Mouse (Mus musculus) left cerebral cortex, postnatal 25 days (tissue): ENCODE results near the gene Mcfd2. TPM values are rescaled to one million over a fixed set of nuclear protein-coding genes. Genes with fewer than 3 reads are reported as not detected.
A peak's percentile ranks its signal among the peaks of the same experiment; 100 is the strongest.

ENCODE experiments used
- DNase-seq, 2 experiments: peaks; one replicate each; pipeline ENCODE4 v3.0.0; 2022; ENCODE audit warnings: low spot score in 2 of 2, mixed read lengths in 1 of 2
- intact Hi-C: fragments of 180-260 bp; cut with DNase I; formaldehyde crosslinking; loops from one replicate; pipeline ENCODE4 v1.15.1; 2025
- total RNA-seq, 2 experiments: library from RNA; stranded (reverse); gene quantifications; 2 replicates each; pipeline ENCODE4 v1.2.3; 2021

Mcfd2 gene
- total RNA-seq, 2 experiments from 2014 or later = 53.7 to 54.0 TPM

DNA sequence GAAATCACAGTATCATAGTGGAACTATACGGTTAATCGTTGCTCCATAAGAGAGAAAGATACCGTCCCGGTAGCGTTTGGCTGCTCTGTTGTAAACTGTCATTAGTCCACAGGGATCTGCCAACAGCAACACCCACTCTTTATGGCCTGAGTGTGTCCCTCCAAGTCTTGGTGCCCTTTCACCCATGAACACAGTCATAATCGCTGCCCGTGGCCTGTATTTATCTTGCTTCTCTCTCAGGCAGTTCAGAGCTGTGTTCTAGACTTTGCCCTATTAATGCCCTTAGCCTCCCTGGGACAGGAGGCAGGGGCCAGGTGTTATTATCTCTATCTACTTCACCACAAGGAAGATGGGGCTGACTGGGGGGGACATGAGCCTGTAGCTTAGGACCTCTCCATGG lies 25.3 kb upstream of the Mcfd2 start:
- DNase-seq = no peak
- intact Hi-C loops = no loop called here

DNA sequence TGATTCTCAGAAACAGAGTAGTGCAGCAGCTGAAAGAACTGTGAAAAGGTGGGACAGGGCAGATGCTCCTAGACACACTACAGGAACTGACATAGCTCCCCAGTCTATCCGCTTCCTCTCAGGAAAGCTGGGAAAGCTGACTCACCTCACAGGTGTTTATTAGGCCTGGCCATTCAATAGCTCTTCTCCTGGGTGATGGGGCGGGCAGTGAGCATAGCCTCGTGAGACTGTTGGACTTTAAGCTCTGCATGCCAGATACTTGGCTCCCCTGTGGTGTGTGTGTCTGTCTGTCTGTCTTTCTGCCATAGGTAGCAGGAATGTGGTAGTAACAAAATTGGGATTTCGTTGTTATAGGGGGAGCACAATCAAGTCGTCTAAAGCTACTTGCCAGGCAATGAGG lies 23.6 kb upstream of the Mcfd2 start:
- intact Hi-C loops = loop anchor here (10.0 kb wide), 1 partner anchor 375 kb away; no protein-coding TSS in a partner anchor
- DNase-seq = no peak

DNA sequence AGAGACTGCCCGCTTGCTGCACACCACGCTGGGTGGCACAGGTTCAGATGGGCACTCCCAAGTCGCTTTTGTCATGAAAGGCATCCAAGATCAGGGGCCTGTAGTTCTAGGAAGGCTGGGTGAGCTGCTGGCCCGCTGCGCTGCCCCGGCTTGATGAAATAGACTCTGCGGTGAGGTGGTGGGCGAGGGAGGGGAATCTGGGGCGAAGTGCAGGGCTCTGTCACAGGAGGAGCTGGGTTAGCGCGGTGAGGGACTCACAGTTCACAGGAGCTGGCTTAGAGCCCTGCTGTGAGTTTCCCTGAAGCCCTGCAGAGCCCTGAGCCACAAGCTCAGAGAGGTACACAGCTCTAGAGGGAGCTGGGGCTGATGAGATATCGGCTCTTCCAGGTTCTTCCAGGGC lies 22.4 kb upstream of the Mcfd2 start:
- DNase-seq = no peak
- intact Hi-C loops = loop anchor here (10.0 kb wide), 1 partner anchor 377 kb away; no protein-coding TSS in a partner anchor

DNA sequence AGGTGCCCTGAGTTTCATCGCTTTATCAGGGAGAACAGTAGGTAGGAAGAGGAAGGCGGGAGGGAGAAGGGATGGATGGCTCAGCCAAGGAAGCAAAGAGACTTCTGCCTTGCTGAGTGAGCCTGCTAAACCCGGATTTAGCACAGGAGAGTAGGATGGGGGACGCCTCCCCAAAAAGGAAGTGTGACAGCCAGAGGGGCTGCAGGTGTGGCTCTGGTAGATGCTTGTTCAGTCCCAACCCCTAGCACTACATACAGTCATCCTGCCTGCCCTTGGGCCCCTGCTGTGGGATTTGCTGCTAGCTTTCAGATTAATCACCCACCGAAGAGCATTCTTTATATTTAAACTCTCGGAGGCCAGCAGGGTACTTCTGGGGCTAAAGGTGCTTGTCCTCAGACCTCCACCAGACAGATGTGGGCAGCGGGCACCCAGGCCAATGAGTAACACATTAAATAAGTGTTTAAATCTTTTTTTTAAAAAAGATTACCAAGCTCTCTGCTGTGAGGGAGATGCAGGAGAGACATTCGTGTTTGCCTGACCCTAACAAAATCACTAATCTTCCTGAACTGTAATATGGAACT lies 21.6 kb upstream of the Mcfd2 start:
- intact Hi-C loops = loop anchor here (10.0 kb wide), 1 partner anchor 378 kb away; no protein-coding TSS in a partner anchor
- DNase-seq = no peak

DNA sequence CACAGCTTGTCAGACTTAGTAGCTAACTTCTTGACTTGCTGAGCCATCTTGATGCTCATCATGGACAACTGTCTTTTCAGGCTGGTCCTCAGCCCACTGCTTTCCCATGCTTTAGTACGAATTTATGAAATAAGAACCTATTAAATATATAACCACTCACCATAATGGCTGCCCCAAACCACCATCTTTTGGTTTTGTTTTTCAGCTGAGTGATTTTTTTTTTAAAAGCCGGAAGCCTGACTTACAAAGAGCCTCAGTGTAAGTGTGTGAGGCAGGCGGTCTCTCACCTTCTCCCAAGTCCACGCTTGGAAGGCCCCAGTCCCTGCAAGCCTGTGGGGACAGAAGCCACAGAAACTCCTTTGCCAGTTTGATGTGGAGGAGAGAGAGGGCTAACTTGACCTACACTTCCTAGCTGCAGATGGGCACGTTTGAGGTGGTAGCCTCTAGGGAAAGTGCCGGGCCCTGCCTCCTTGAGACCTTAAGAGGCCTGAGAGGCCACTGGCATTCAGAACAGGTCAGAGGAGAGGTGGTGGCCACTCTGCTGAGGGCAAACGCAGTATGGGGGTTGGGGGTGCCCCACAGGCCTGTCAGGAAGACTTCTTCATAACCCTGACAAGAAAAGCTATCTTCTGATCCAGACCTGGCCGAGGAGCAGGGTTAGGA lies 20.9 kb upstream of the Mcfd2 start:
- intact Hi-C loops = loop anchor here (10.0 kb wide), 1 partner anchor 378 kb away; no protein-coding TSS in a partner anchor
- DNase-seq = no peak

DNA sequence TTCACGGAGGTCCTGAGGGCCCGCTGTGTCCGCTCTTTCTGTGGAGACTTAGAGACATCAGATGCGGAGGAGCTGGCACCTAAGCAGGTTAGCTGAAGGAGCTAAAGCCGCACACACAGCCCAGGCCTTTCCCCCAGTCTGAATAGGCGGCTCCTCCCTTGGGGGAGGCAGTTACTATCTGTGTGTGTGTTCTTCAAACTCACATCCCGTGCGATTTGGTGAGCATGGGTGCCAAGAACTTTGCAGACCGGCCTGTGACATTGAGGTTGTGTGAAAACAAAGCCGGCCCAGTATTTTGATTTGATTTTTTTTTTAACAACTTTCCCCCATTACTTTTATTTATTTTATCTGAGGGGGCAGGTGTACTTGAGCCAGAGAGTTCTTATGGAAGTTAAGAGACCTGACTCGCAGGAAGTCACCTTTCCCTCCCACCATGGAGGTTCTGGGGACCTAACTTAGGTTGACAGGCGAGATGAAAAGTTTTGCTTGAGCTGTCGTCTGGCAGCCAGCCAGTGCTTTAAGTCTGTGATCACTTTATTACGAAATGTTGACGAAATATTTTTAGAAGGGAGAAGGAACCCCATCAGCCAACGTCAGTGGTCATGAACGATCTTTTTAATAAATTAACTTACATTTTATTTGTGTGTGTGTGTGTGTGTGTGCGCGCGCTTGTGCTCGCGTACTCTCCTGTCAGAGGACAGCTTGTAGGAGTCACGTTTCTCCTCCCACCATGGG lies 20.2 kb upstream of the Mcfd2 start:
- no peak for DNase-seq
- intact Hi-C loops = loop anchor here (10.0 kb wide), 1 partner anchor 379 kb away; no protein-coding TSS in a partner anchor

DNA sequence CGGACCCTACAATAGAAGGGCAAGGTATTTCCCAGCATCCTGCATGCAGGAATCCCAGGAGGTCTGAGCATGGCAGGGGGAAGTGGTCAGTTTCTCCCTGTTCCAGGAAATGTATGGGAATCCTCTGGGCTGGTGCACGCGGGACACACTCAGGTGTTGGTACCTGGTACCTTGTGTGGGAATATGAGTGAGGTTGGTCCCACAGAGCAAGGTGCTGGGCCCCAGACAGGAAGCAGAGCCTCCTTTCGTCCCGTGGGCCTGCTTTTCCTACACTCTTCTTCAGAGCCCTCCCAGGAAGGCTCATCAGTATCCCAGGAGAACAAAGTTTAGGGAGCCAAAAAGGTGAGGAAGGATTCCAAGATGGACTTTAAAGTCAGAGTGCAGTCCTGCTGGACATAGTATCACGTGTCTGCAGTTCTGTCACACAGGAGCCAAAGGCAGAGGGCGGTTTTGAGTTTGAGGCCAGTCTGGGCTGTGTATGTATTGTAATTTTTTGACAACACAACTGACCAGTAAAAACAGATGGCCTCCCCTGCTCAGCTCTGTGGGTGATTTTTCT lies 18.8 kb upstream of the Mcfd2 start:
- no peak for DNase-seq
- intact Hi-C loops = loop anchor here (10.0 kb wide), 1 partner anchor 380 kb away; no protein-coding TSS in a partner anchor

DNA sequence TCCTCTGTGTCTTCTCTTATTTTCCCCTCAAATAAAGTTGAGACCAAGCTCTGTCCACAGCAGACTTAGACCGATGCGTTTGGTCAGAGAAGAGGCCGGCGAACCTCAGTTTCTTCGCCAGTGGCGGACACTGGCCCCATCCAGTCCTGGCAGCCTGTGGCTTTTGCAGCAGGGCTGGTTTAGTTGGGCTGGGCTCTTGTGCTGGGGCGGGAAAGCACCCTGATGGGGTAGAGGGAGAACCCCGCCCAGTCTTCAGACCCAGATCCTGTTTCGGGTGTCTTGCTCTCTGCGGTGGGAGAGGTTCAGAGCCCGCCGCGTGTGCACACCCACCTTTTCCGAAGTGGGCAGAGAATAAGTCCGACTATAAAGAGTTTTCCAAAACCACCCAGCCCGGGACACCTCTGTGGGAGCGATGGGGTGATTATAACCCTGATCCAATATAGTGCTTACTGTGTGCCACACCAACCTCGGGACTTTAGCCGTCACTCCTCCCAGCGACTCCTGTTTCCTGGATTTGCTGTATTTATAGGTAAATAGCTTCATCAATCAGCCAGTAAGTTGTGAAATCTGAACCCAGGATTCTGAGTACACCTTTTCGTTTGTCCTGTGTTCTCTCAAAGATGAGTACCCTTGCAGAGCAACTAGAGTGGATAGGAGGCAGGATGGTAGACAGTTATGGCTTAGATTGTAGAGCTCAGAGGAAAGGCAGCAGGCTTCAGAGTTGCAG lies 18.2 kb upstream of the Mcfd2 start:
- intact Hi-C loops = loop anchor here (10.0 kb wide), 1 partner anchor 381 kb away; no protein-coding TSS in a partner anchor
- DNase-seq = no peak

DNA sequence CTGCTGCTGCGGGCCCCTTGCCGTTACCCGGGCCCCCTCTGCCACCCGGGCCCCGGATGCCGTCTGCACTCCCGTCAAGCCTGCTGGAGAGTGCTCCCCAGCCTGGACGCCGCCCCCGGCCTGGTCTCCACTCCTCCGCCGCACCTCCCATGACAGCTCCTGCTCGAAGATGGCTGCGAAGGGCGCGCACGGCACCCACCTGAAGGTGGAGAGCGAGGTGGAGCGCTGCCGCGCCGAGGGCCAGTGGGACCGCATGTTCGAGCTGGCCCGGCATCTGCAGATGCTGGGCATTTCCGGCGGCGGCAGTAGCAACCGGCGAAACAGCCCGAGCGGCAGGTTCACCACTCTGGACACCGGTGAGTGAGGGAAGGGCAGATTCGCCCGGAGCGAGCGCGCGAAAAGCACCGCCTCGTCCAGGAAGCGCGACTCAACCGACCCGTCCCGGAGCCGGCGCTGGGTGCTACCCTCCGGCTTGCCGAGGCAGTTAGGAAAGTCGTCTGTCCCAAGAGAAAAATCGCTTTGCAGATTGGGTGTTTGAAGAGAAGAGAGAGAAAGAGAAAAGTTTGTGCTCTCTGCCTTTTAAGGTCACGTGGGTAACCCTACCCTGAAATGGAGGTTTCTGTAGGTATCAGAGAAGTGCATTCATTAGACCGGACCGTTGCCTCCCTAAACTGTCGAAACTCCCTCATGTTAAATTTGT lies 17.5 kb upstream of the Mcfd2 start:
- DNase-seq = peak in 1 of 2 experiments; percentile 36
- intact Hi-C loops = loop anchor here (10.0 kb wide), 1 partner anchor 382 kb away; no protein-coding TSS in a partner anchor

DNA sequence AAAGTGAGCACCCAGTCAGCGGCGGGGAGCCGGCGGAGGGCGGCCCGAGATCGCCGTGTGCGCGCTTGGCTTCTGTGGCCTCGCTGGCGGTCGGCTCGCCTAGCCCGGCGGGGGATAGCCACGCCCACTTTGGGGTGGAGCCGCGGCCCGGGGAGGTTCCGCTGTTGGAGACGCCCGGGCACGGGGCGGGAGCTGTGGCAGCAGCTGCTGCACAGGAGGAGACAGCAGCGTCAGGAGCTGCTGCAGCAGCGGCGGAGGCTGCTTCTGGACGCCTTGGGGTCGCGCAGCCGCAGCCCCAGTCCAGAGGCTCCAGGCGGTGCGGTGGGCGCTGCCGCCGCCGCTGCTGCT lies 16.9 kb upstream of the Mcfd2 start, which contains the start of gene Ttc7:
Gene Ttc7, plus strand, starts transcription at position 181 of the 348 bp plus-strand sequence.
- peak; percentile 94 to 95 for DNase-seq
- intact Hi-C loops = loop anchor here (10.0 kb wide), 1 partner anchor 382 kb away; no protein-coding TSS in a partner anchor

DNA sequence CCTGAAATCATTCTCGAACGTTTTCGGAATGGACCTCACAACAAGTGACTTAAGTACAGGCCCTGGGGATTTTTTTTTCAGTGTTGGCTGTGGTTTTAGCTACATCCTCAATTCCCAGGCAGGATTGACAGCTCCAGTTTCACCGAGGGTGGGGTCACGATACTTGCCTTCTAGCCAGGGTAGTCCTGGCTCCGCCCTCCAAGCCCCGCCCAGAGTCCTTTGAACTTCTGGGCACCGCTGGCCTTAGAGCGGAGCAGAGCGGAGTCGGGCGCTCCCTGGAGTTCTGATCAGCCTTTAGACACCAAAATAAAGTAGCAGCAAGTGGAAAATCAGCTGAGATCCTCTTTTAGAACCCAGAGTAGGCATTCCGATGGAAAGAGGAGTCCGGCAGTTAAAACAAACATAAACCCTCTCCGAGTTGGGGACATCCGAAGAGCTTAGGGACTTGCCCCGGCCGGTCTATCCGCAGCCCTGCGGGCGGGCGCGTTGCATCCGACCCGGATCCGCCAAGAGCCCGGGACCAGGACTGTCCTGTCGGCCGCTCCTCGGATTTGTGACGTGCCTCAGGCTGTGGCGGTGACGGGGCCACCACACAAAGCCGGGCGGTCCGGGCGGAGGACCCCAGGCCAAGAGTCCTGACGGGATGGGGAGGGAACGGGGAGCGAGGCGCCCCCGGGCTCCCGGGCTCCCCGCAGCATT lies 16.4 kb upstream of the Mcfd2 start:
- intact Hi-C loops = loop anchor here (10.0 kb wide), 1 partner anchor 383 kb away; no protein-coding TSS in a partner anchor

DNA sequence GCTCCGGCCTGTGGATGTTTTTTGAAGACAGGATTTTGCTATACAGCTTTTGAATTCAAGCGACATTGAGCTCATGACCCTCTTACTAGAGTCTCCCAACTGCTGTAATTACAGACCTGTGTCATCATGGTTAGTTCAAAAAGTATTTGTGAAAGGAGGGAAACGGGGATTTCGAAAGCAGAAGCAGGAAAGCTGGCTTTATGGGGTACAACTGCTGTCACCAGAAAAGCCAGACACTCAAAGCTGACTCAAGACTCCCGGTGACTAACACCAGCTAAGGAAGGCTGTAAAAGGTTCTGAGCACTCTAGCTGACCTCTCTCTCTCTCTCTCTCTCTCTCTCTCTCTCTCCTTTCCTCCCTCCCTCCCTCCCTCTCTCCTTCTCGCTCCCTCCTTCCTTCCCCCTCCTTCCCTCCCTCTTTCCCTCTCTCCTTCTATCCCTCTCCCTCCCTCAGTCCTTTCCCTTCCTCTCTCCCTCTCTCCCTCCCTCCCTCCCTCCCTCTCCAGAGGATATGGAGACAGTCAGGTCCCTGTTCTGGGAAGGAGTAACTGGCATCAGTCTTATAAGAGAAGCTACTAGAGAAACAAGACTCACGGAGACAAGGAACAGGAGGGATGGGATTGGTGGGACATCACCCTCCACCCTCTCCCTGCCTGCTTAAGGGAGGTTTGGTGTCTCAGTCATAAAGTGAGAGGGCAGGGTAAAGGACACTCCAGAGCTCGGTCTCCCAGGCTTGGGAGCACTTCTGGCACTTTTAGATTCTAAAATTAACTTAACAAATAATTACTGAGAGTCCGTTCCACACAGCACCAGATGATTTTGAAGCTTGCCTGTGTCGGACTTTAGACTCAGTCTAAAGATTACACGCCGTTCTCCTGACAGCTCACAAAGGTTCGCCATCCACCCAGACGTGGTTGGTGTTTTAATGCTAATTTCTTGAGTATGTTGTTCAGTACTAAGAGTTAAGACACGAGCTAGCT lies 9.9 kb upstream of the Mcfd2 start:
- intact Hi-C loops = no loop called here
- no peak for DNase-seq

More for the DNA sequence above, 16.4 kb upstream of the Mcfd2 start:
- peak; percentile 66 to 72 for DNase-seq

DNA sequence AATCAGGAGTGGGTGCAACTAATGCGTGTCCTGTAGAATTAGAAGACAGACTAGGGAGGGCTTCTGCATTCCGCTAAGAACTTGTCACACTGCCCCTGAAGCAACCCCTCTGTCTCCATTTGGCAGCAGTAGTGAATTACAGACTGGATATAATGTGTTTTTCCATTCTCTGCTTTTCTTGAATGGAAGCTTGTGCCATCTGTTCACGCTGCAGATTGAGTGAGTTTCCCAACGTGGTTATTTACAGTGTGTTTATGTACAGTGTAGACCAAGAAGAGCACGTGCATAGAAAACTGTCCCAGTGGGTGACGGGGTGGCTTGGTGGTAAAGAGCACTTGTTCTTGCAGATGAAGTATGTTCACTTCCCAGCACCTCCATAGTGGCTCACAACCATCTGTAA lies 3.7 kb upstream of the Mcfd2 start:
- intact Hi-C loops = no loop called here
- no peak for DNase-seq

DNA sequence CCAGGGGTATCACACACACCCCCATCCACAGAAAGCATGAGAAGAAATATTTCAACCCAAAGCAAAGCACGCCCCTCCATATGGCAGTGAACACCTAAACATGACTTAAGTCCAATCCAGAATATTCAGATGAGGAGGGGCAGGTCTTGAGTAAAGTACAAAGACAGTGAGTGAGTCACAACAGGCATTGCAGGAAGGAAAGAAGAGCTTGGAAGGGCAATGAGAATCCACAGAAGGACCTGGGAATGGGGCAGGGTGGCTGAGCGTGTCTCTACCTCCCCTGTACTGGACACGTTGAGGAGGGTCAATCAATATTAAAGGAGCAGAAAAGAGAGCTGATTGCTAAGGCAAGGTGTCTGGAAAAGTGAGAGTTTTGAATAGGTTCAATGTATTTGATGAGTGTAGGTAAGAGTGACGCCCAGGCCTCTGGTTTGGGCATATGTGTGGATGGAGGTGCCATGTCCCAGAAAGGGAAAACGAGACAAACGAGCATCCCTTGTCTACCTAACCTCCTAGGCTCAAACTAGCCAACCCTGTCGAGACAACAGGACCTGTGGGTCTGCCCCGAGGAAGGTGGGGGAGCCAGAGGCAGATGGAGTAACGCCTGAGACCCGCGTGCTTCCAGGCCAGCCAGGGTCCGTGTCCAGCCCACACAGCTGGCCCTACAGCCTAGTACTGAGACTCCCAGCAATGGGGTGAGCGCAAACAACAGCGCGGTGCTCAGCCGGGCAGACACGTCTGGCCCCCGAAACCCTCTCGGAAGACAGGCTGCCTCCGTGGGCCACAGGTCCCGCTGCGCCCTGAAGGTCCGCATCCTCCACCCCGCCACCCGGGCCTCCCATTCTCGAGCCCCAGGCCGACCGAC lies 576 bp downstream of the Mcfd2 start:
- peak in 1 of 2 experiments; percentile 18 for DNase-seq

DNA sequence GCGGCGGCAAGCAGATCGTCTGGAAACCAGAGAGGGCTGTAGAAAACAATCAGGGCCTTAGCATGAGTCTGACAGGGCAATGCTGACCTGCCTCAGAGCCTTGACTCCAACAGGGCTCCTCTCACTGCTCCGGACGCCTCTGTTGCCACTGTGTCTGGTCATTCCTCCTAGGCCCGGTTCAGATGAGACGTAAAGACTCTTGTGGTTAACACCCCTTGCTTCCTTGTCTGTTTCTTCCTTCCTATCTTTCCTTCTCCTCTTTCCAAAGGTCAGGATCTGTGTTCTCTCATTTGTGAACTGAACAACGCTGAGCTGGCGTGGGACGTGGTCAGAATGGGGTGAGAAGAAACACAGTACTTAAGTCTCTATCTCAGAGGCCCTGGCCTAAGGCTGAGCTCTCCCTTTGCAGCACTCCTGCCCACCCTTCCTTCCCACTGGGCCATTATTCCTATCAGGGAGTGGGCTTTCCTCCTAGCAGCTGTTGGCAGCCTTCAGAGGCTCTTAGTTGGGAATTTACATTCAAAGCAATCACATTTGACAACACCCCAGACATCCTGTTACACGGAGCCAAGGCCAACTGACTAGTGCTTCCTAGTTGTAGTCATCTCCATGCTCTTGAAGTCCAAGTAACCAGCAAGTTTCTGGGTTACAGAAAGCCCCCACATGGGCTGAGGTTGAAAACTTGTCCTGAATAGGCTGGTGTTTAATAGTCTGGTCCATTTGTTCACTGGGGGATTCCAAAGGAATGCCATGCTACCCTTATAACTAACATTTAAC lies 1.5 kb downstream of the Mcfd2 start:
- intact Hi-C loops = no loop called here
- no peak for DNase-seq

More for the DNA sequence above, 576 bp downstream of the Mcfd2 start:
- intact Hi-C loops = no loop called here
